Mouse (Mus musculus) midbrain, embryonic 11.5 days (tissue): ENCODE measurements around the gene Myom1. TPM values are rescaled to one million over a fixed set of nuclear protein-coding genes. Genes with fewer than 3 reads are reported as not detected.

ENCODE experiments used
- ATAC-seq: fragments of 200-750 bp; cut with Nextera tagmentation; 2 replicates; pipeline ENCODE4 v1.8.0; 2017; ENCODE audit warnings: moderate TSS enrichment, moderate library complexity; ENCODE audit not compliant: low FRiP score
- DNase-seq: peaks from one replicate; pipeline ENCODE4 v3.0.0; 2015; ENCODE audit warnings: low spot score; ENCODE audit errors: missing footprints
- H3K27ac ChIP-seq: fragments of 300-500 bp; sonication (generic); 2 replicates; pipeline ENCODE4 v1.5.1; 2014; ENCODE audit warnings: low read depth, low read length
- H3K27me3 ChIP-seq: fragments of 300-500 bp; sonication (generic); 2 replicates; pipeline ENCODE4 v1.6.1; 2014; ENCODE audit warnings: mild to moderate bottlenecking, low read length, moderate library complexity, mixed read lengths; ENCODE audit not compliant: control insufficient read depth, insufficient read depth
- H3K36me3 ChIP-seq: fragments of 300-500 bp; sonication (generic); 2 replicates; pipeline ENCODE4 v1.6.1; 2014; ENCODE audit warnings: mild to moderate bottlenecking, low read length, moderate library complexity, mixed read lengths; ENCODE audit not compliant: control insufficient read depth, insufficient read depth
- H3K4me1 ChIP-seq: fragments of 300-500 bp; sonication (generic); 2 replicates; pipeline ENCODE4 v1.6.1; 2014; ENCODE audit warnings: low read length; ENCODE audit not compliant: control insufficient read depth, insufficient read depth
- H3K4me2 ChIP-seq: fragments of 300-500 bp; sonication (generic); 2 replicates; pipeline ENCODE4 v1.6.1; 2014; ENCODE audit warnings: mild to moderate bottlenecking, moderate library complexity
- H3K4me3 ChIP-seq: fragments of 300-500 bp; sonication (generic); 2 replicates; pipeline ENCODE4 v1.5.1; 2014; ENCODE audit warnings: low read depth, low read length
- H3K9ac ChIP-seq: fragments of 300-500 bp; sonication (generic); 2 replicates; pipeline ENCODE4 v1.6.1; 2014; ENCODE audit warnings: low read length
- H3K9me3 ChIP-seq: fragments of 300-500 bp; sonication (generic); 2 replicates; pipeline ENCODE4 v1.6.1; 2016; ENCODE audit warnings: low read length; ENCODE audit not compliant: control insufficient read depth
- WGBS: fragments of 180-500 bp; shearing (Covaris S2); extraction: QIAGEN DNeasy Blood & Tissue Kit; methylation state at CpG from one replicate; pipeline ENCODE4 v1.1.7; 2014; 5-methylcytosine and 5-hydroxymethylcytosine counted together
- polyA plus RNA-seq: library from polyadenylated mRNA; unstranded; fragments of >200 nt; fragmentation: Nextera tagmentation; extraction: Ambion mirVana; gene quantifications from 2 replicates; pipeline ENCODE4 v1.2.1, GENCODE M21; 2014

Myom1 gene
- polyA plus RNA-seq, 1 experiment from 2014 or later = 1.3 TPM

- ATAC-seq = no peak
- no peak overlapping the region for H3K27ac ChIP-seq
- 86% methylated on average over 6 of the region's 6 CpGs for WGBS
Observed at GRCm38 (mm10) chr17:71110753-71111265, 108.4 kb downstream of the Myom1 start.

GRCm38 (mm10) chr17:71112689-71113088, 110.3 kb downstream of the Myom1 start:
- H3K4me3 ChIP-seq = no peak overlapping the region
- ATAC-seq (no peak), DNase-seq (no peak)
- no peaks in the 10 kb centered on the region for H3K36me3 ChIP-seq
- 84% methylated on average over 3 of the region's 3 CpGs for WGBS
- no peaks in the 10 kb centered on the region for H3K9me3 ChIP-seq
- no peak overlapping the region for H3K27ac ChIP-seq
- no peaks in the 10 kb centered on the region for H3K4me1 ChIP-seq
- no peak overlapping the region for H3K9ac ChIP-seq
- no peak overlapping the region for H3K4me2 ChIP-seq
- no peaks in the 10 kb centered on the region for H3K27me3 ChIP-seq

More at GRCm38 (mm10) chr17:71110753-71111265, 108.4 kb downstream of the Myom1 start:
- DNase-seq = no peak
- no peak overlapping the region for H3K4me3 ChIP-seq
- H3K27me3 ChIP-seq = no peaks in the 10 kb centered on the region
- no peak overlapping the region for H3K9ac ChIP-seq
- H3K36me3 ChIP-seq = no peaks in the 10 kb centered on the region
- H3K9me3 ChIP-seq = no peaks in the 10 kb centered on the region
- no peaks in the 10 kb centered on the region for H3K4me1 ChIP-seq
- H3K4me2 ChIP-seq = no peak overlapping the region

GRCm38 (mm10) chr17:71114282-71114681, 111.8 kb downstream of the Myom1 start:
- H3K9me3 ChIP-seq = no peaks in the 10 kb centered on the region
- no peak for ATAC-seq
- DNase-seq = no peak
- no peaks in the 10 kb centered on the region for H3K27me3 ChIP-seq
- no peak overlapping the region for H3K4me3 ChIP-seq
- no peak overlapping the region for H3K27ac ChIP-seq
- H3K9ac ChIP-seq = no peak overlapping the region
- H3K4me2 ChIP-seq = no peak overlapping the region
- WGBS = 85% methylated on average over 4 of the region's 4 CpGs
- no peaks in the 10 kb centered on the region for H3K4me1 ChIP-seq
- no peaks in the 10 kb centered on the region for H3K36me3 ChIP-seq

GRCm38 (mm10) chr17:71117956-71118355, 115.5 kb downstream of the Myom1 start:
- Histone ChIP-seq H3K9me3 (no peaks in the 10 kb centered on the region), H3K36me3 (no peaks in the 10 kb centered on the region), H3K27ac (no peak overlapping the region), H3K4me1 (no peaks in the 10 kb centered on the region), H3K4me2 (no peak overlapping the region), H3K27me3 (no peaks in the 10 kb centered on the region), H3K4me3 (no peak overlapping the region), H3K9ac (no peak overlapping the region)
- DNase-seq (no peak), ATAC-seq (no peak)
- WGBS = 94% methylated on average over 4 of the region's 4 CpGs

GRCm38 (mm10) chr17:71118607-71119006, 116.2 kb downstream of the Myom1 start:
- Histone ChIP-seq H3K9ac (no peak overlapping the region), H3K9me3 (no peaks in the 10 kb centered on the region), H3K4me3 (no peak overlapping the region), H3K27ac (no peak overlapping the region), H3K4me2 (no peak overlapping the region), H3K4me1 (no peaks in the 10 kb centered on the region), H3K36me3 (no peaks in the 10 kb centered on the region), H3K27me3 (no peaks in the 10 kb centered on the region)
- DNase-seq = no peak
- WGBS = 48% methylated on average over 4 of the region's 4 CpGs
- no peak for ATAC-seq

GRCm38 (mm10) chr17:71120626-71121025, 118.2 kb downstream of the Myom1 start:
- no peak for ATAC-seq
- no peak overlapping the region for H3K9ac ChIP-seq
- no peaks in the 10 kb centered on the region for H3K36me3 ChIP-seq
- no peaks in the 10 kb centered on the region for H3K27me3 ChIP-seq
- no peak for DNase-seq
- H3K4me1 ChIP-seq = no peaks in the 10 kb centered on the region
- H3K4me3 ChIP-seq = no peak overlapping the region
- no peak overlapping the region for H3K4me2 ChIP-seq
- H3K27ac ChIP-seq = no peak overlapping the region
- WGBS = 61% methylated on average over 5 of the region's 6 CpGs
- no peaks in the 10 kb centered on the region for H3K9me3 ChIP-seq

GRCm38 (mm10) chr17:71124061-71124670, 121.7 kb downstream of the Myom1 start:
- H3K4me2 ChIP-seq = no peak overlapping the region
- H3K4me3 ChIP-seq = no peak overlapping the region
- DNase-seq (no peak), ATAC-seq (no peak)
- no peaks in the 10 kb centered on the region for H3K27me3 ChIP-seq
- H3K9me3 ChIP-seq = no peaks in the 10 kb centered on the region
- no peak overlapping the region for H3K9ac ChIP-seq
- 91% methylated on average over 8 of the region's 8 CpGs for WGBS
- no peaks in the 10 kb centered on the region for H3K36me3 ChIP-seq
- no peak overlapping the region for H3K27ac ChIP-seq
- H3K4me1 ChIP-seq = no peaks in the 10 kb centered on the region

- 100% methylated on average over 1 of the region's 1 CpGs for WGBS
- Histone ChIP-seq H3K27ac (no peak overlapping the region), H3K4me1 (no peaks in the 10 kb centered on the region), H3K27me3 (no peaks in the 10 kb centered on the region), H3K4me3 (no peak overlapping the region), H3K4me2 (no peak overlapping the region), H3K9ac (no peak overlapping the region), H3K9me3 (no peaks in the 10 kb centered on the region), H3K36me3 (no peaks in the 10 kb centered on the region)
- ATAC-seq (no peak), DNase-seq (no peak)
Observed at GRCm38 (mm10) chr17:71124674-71125073, 122.2 kb downstream of the Myom1 start.

- no peak overlapping the region for H3K9ac ChIP-seq
- H3K4me3 ChIP-seq = no peak overlapping the region
- no peaks in the 10 kb centered on the region for H3K4me1 ChIP-seq
- H3K4me2 ChIP-seq = no peak overlapping the region
- no peaks in the 10 kb centered on the region for H3K9me3 ChIP-seq
- WGBS = 84% methylated on average over 12 of the region's 12 CpGs
- no peaks in the 10 kb centered on the region for H3K27me3 ChIP-seq
- H3K27ac ChIP-seq = no peak overlapping the region
- DNase-seq (no peak), ATAC-seq (no peak)
- H3K36me3 ChIP-seq = no peaks in the 10 kb centered on the region
Observed at GRCm38 (mm10) chr17:71125519-71125918, 123.1 kb downstream of the Myom1 start.
